Mouse (Mus musculus) urinary bladder, postnatal 36 days (tissue): Measurements from ENCODE around the gene B230217C12Rik.
A peak's percentile ranks its signal among the peaks of the same experiment; 100 is the strongest.

Source experiments
- DNase-seq, 2 experiments: peaks; one replicate each; pipeline ENCODE4 v3.0.0; 2022; ENCODE audit warnings: low spot score in 2 of 2, mixed read lengths in 1 of 2

Gene B230217C12Rik

DNA sequence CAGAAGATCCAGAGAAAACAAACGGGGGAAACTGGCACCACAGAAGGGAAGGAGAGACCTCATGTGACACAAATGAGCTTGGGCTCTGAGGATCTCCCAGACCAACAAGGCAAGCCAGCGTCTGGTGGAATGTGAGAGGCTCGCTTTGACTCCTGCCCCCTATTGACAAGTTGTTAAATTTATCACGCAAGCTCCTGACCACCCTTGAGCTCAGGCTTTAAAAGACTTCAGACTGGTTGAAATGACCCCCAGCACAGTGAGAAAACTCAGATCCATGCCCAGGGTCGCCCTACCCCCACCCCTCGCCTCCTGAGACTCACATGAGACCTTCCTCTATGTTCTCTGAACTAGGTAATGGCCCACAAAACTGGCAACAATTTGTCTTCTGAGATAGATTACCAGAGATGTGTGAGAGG lies at the start of gene B230217C12Rik:
TSS of gene B230217C12Rik (plus strand) at position 242 of the 416 bp plus-strand sequence.
- DNase-seq = no peak

- DNase-seq = no peak
Observed at GRCm38 (mm10) chr11:97793165-97793564, 47.4 kb upstream of the B230217C12Rik start.

- peak in 1 of 2 experiments; percentile 59 for DNase-seq
Observed at GRCm38 (mm10) chr11:97796910-97797309, 43.7 kb upstream of the B230217C12Rik start.

- peak in 1 of 2 experiments; percentile 38 for DNase-seq
Observed at GRCm38 (mm10) chr11:97797369-97798082, 43.1 kb upstream of the B230217C12Rik start.

- DNase-seq = no peak
Observed at GRCm38 (mm10) chr11:97798083-97798435, 42.5 kb upstream of the B230217C12Rik start.

DNA sequence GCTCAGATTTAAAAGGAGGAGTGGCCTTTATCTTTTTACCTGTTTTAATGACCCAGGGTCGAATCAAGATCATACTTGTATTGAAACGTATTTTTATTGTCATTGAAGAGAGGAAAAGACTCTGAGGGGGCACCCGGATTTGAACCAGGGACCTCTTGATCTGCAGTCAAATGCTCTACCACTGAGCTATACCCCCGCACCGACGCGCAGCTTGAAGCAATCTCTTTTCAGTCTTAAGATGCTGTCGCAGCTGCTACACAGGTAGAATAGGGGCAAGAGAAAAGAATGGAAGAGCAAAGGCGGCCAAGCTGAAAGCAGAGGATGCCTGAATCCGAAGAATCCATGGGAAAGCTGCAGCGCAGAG lies 41.8 kb upstream of the B230217C12Rik start, which contains the start of gene Lasp1:
TSS of gene Lasp1 (plus strand) at position 219 of the 364 bp plus-strand sequence.
- DNase-seq = peak; percentile 88 to 90

GRCm38 (mm10) chr11:97799146-97799993 lies 41.2 kb upstream of the B230217C12Rik start:
- peak; percentile 85 to 87 for DNase-seq

GRCm38 (mm10) chr11:97799994-97800690 lies 40.4 kb upstream of the B230217C12Rik start:
- DNase-seq = peak; percentile 73 to 84

DNA sequence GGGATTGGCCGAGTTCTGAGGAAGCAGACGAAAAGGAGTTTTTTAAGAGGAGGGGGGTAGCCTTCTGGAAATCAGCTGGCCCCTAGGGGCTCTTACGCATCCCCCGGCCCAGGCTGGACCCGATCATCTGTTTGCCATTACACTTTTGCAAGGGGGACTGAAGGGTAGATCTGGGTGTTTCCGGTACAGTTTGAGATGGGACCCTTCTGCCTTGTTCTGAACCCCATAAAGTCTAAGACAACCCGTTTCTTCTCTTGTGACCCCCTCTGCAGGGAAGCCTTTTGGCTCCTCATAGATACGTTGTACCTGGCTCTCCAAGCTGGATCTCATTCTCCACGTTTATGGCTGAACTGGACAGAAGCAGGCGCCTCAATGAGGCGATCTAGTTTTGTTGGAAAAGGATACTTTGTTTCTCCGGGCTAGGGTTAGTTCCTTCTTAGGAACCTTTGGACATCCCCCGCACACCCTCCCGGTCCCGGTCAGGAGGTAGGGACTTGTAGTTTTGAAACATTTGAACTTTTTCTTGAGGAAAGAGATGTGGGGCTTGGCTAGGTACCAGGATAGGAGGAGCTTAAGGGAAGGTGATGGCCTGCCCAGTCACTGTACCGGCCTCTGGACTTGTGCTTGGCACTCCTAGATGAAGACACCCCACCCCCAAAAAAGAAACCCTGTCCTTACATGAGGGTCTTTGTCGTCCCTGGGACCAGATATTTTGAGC lies 39.7 kb upstream of the B230217C12Rik start:
- peak in 1 of 2 experiments; percentile 36 for DNase-seq

- peak in 1 of 2 experiments; percentile 44 for DNase-seq
Observed at GRCm38 (mm10) chr11:97801409-97802193, 39.0 kb upstream of the B230217C12Rik start.

DNA sequence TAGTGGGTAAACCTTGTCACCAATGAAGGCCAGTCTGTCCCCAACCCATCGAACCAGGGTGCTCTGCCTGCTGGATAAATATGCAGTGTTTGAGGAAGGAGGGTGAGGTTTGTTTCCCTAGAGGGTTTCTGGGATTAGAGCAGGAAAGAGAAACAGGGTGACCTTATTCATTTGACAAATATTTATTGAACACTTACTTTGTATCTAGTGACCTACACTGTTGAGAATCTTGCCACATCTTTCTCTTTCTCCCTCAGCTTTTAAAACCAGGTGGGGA lies 38.4 kb upstream of the B230217C12Rik start:
- no peak for DNase-seq

DNA sequence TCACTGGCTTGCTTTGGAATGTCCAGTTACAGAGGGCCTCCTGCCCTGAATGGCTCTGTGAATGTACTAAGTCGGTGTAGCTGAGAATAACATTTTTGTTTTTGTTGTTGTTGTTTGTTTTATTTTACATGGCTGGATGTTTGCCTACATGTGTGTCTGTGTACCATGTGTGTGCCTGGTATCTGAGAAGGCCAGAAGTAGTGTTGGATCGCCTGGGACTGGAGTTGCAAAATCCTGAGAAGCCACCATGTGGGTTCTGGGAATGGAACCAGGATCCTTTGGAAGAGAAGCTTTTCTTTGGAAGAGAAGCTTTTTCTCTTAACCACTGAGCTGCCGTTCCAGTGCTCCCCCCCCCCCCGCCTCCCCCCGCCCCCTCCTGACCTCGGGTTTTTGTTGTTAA lies 38.1 kb upstream of the B230217C12Rik start:
- no peak for DNase-seq

- no peak for DNase-seq
Observed at GRCm38 (mm10) chr11:97803847-97804246, 36.7 kb upstream of the B230217C12Rik start.

DNA sequence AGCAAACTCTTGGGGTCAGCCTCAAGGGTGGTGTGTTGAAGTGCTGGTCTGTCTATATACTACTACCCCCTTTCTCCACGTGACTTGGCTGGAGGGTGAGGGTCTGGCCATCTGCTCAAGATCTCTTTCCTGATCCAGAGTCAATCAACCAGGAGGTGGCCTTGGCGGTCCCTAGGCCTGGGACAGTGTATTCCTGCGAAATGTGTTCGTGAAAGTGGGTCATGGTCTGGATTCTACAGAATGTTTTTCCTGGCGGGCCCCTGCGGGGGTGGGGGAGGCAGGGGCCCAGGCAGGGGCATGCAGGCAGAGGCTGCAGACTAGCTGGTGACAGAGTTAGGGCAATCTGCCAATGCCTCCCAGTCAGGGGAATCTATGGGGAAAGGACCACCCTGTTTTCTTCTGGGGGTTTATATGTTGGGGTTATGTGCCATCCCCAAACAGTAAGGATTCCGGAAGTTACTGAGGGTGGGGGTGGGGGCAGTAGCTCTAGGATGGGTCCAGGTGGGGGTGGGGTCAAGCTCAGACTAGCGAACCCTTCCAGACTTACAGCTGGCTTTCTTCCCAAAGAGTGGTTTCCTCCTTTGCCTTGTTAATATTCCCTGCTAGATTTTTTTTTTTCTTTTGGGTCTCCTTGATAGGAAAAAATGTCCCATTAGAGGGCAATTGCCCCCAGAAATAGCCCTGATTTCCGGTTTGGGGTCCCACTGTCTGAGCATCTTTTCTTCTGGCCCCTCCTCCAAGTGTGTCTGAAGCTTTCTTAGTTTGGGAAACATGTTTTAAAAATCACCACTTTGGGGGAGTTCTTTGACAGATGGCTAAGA lies 35.5 kb upstream of the B230217C12Rik start:
- DNase-seq = no peak

DNA sequence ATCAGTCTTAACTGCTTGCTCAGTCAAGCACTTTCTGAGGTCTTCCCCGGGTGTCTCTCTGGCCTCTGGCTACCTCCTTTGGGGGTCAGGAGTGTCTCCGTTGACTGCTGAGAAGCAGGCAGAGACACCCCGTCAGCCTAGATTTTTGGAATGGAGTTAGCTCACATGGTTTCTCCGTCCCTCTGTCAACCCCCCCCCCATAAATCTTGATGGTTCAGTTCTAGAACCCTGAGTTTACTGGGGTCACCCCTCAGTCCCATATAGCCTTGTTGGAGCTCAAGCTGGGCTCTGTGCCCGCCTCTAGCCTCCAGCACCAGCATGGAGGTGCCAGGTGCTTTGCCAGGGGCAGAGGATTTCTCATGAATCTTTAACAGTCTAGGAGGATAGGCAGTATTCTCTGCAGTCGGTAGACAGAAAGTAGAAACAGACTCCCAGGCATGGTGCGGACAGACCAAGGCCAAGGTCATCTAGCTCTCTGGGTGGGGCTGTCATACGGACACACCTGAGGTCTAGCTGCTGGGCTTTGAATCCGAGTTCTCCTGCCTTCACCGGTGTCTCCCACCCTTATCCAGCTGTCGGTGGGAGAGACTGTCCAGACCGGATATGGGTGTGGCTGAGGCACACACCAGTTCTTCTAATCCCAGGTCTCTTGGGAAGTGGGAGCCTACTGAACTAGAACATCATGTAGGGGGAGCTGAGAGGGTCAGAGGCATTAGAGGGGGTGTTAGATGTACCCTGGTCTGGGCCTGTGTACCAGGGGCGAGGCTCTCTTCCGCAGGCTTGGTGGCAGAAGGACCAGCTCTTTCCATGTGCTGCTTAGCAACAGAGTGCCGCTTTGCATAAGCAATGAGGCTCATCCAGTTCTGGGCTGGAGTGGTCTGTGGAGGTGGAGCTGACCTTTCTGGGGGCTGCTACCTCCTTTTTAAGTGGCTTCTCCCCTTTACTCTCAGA lies 34.6 kb upstream of the B230217C12Rik start:
- no peak for DNase-seq

DNA sequence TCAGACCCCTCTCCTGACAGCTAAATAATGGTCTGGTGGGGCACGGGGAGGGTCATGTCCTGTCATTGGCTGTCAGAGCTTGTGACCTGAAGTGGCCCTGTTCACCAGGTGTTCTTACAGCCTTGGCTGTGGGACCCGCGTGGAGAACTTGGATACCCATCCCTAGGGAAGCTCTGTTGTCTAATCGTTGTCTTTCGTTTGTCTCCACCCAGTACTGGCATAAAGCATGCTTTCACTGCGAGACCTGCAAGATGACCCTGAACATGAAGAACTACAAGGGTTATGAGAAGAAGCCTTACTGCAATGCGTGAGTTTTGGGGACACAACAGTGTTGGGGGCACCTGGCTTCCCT lies 34.0 kb upstream of the B230217C12Rik start:
- no peak for DNase-seq

DNA sequence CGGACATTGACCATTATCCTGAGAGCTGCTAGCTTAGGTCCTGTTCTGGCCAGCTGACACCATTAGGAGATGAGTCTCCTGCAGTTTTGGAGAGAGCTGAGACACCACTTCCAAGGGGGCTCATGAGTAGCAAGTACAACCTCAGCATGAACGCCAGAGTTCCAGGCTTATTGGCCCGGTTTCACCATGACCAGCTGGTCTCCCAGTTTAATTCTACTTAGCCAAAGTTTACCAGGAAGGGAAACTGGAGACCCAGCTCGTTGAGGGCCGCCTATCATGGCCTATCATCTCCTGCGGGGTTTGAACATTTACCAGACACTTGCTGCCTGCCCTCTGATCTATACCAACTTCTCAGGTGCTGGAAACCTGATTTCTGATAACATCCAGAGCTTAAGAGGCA lies 33.0 kb upstream of the B230217C12Rik start:
- no peak for DNase-seq

- DNase-seq = no peak
Observed at GRCm38 (mm10) chr11:97808093-97808492, 32.5 kb upstream of the B230217C12Rik start.

- no peak for DNase-seq
Observed at GRCm38 (mm10) chr11:97808621-97809234, 31.9 kb upstream of the B230217C12Rik start.
